Mouse (Mus musculus): ENCODE data around the gene Elf4. TPM values are rescaled to one million over a fixed set of nuclear protein-coding genes. Genes with fewer than 3 reads are reported as not detected.

Gene Elf4
- polyA plus RNA-seq, 1 experiment from 2014 or later = 4.1 TPM

DNA sequence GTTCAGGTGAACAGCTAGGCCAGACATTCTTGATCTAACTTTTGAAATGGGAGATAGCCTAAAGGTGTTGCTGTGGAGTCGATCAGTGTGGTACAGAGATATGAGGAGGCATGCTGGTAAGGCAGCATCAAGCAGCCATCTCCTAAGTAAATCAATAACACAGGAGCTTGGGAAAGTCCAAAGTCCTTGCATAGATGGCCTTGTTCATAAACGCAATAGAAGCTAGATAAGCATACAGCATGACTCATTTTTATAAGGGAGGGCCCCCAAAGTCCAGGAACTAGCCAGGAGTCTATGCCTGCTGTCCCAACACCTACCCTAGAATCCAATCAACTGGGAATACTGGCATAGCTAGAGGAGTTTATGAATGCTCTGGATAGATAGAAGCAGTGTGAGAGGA, 44.5 kb downstream of the Elf4 start:
- Histone ChIP-seq H3K4me1 (replicated peaks; ENCODE audit: control insufficient read depth, insufficient read depth) (no peaks in the 10 kb centered on the region), H3K4me2 (replicated peaks; ENCODE audit: low read depth) (no peak overlapping the region), H3K9me3 (ENCODE audit: control insufficient read depth, low read length) (no peaks in the 10 kb centered on the region), H3K27ac (replicated peaks) (no peak overlapping the region; the same call in 1 of the 2 replicates), H3K9ac (ENCODE audit: low read length) (no peak overlapping the region), H3K36me3 (ENCODE audit: control insufficient read depth, insufficient read depth, low read length) (no peaks in the 10 kb centered on the region; the same call in 1 of the 2 replicates), H3K4me3 (ENCODE audit: low read depth, low read length) (no peak overlapping the region), H3K27me3 (ENCODE audit: control insufficient read depth, insufficient read depth, low read length) (no peaks in the 10 kb centered on the region)
- WGBS = 65% methylated on average over 2 of the region's 2 CpGs
- TF ChIP-seq CTCF (IDR thresholded peaks at IDR 0.05; ENCODE audit: low read depth) (no peak), EP300 (optimal IDR thresholded peaks at IDR 0.05) (no peak)
- ATAC-seq (ENCODE audit: low FRiP score, low TSS enrichment) (peak; percentile 88), DNase-seq (ENCODE audit: low spot score) (no peak)

- Histone ChIP-seq H3K9ac (ENCODE audit: low read length) (no peak overlapping the region), H3K4me3 (ENCODE audit: low read depth, low read length) (no peak overlapping the region), H3K4me1 (replicated peaks; ENCODE audit: control insufficient read depth, insufficient read depth) (no peaks in the 10 kb centered on the region), H3K27me3 (ENCODE audit: control insufficient read depth, insufficient read depth, low read length) (no peaks in the 10 kb centered on the region), H3K27ac (replicated peaks) (no peak overlapping the region), H3K4me2 (replicated peaks; ENCODE audit: low read depth) (no peak overlapping the region), H3K36me3 (ENCODE audit: control insufficient read depth, insufficient read depth, low read length) (no peaks in the 10 kb centered on the region; the same call in 1 of the 2 replicates), H3K9me3 (ENCODE audit: control insufficient read depth, low read length) (no peaks in the 10 kb centered on the region)
- DNase-seq (ENCODE audit: low spot score) (no peak), ATAC-seq (ENCODE audit: low FRiP score, low TSS enrichment) (no peak)
- 76% methylated on average over 5 of the region's 5 CpGs for WGBS
- no peak for TF ChIP-seq EP300 (optimal IDR thresholded peaks at IDR 0.05)
Observed at GRCm38 (mm10) chrX:48414291-48414690, 48.6 kb downstream of the Elf4 start.

- no peaks in the 10 kb centered on the region for H3K9me3 ChIP-seq (ENCODE audit: control insufficient read depth, low read length)
- WGBS = 78% methylated on average over 6 of the region's 6 CpGs
Observed at GRCm38 (mm10) chrX:48412629-48413028, 50.3 kb downstream of the Elf4 start.

DNA sequence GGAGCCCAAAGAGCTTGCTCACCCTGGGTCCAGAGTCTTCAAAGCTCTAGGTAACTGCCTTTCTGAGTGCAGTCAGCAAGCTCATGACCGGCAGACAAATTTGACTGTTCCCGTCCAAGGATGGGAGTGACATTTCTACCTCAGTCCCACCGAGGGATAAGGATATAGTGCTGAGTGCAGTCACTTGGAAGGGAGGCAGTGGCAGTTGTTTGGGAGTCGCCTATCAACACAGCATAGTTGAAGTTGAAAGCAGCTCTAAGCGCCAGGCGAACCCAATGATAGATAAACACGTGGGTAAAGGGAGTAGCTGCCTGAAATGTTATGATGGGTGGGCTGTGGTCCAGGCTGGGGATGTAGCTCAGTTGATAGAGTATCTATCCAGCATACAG, 52.5 kb downstream of the Elf4 start:
- H3K27me3 ChIP-seq (ENCODE audit: control insufficient read depth, insufficient read depth, low read length) = no peaks in the 10 kb centered on the region
- WGBS = 21% methylated on average over 7 of the region's 7 CpGs
- ATAC-seq (ENCODE audit: low FRiP score, low TSS enrichment) (peak; percentile 8; the same call in 1 of the 2 replicates), DNase-seq (ENCODE audit: low spot score) (no peak)
- H3K4me3 ChIP-seq (ENCODE audit: low read depth, low read length) = no peak overlapping the region
- H3K4me2 ChIP-seq (replicated peaks; ENCODE audit: low read depth) = peak overlapping the region; percentile 48; the same call in 1 of the 2 replicates
- H3K36me3 ChIP-seq (ENCODE audit: control insufficient read depth, insufficient read depth, low read length) = no peaks in the 10 kb centered on the region
- no peak for TF ChIP-seq CTCF (IDR thresholded peaks at IDR 0.05; ENCODE audit: low read depth)
- no peak for TF ChIP-seq EP300 (optimal IDR thresholded peaks at IDR 0.05)
- H3K9ac ChIP-seq (ENCODE audit: low read length) = no peak overlapping the region
- no peaks in the 10 kb centered on the region for H3K4me1 ChIP-seq (replicated peaks; ENCODE audit: control insufficient read depth, insufficient read depth)
- H3K27ac ChIP-seq (replicated peaks) = no peak overlapping the region
- H3K9me3 ChIP-seq (ENCODE audit: control insufficient read depth, low read length) = no peaks in the 10 kb centered on the region

More at GRCm38 (mm10) chrX:48412629-48413028, 50.3 kb downstream of the Elf4 start:
- Histone ChIP-seq H3K4me2 (replicated peaks; ENCODE audit: low read depth) (no peak overlapping the region), H3K4me3 (ENCODE audit: low read depth, low read length) (no peak overlapping the region), H3K27ac (replicated peaks) (no peak overlapping the region), H3K9ac (ENCODE audit: low read length) (no peak overlapping the region), H3K27me3 (ENCODE audit: control insufficient read depth, insufficient read depth, low read length) (no peaks in the 10 kb centered on the region), H3K4me1 (replicated peaks; ENCODE audit: control insufficient read depth, insufficient read depth) (no peaks in the 10 kb centered on the region), H3K36me3 (ENCODE audit: control insufficient read depth, insufficient read depth, low read length) (no peaks in the 10 kb centered on the region; the same call in 1 of the 2 replicates)
- DNase-seq (ENCODE audit: low spot score) (no peak), ATAC-seq (ENCODE audit: low FRiP score, low TSS enrichment) (no peak)
- TF ChIP-seq EP300 (optimal IDR thresholded peaks at IDR 0.05) (no peak), CTCF (IDR thresholded peaks at IDR 0.05; ENCODE audit: low read depth) (no peak)

DNA sequence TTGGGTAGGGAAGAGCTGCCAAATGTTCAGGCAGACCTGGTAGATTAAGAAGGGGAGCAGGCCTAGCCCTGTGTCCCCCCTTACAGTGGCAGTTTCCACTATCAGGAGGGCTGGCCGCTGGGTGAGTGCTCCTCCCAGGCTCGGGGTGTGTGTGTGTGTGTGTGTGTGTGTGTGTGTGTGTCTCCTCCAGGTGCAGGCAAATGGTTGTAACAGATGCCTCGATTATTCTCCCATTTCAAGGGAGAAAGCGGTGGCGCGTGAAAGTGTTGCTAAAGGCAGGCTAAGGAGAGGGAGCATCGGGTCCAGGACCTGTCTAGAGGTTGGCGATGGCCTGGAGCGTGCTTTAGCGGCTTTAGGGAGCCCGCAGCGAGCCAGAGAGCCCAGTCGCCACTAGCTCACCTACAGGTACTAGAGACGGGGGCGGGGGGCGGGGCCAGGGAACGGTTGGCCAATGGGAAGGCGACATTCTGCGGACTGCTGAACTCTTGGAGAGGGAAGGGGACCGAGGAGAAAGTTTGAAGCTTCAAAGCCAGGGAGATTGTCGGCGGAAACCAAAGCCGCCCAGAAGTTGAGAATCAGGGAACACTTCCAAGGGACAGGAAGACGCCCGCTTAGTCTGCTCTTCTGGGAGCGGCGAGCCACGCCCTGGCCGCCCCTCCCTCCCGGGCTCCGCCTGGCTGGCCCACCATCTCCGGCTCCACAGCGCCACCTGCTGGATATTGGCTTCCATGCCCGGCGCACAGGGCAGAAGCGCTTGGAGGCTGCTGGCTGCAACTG, 53.1 kb downstream of the Elf4 start:
- H3K4me2 ChIP-seq (replicated peaks; ENCODE audit: low read depth) = peak overlapping the region; percentile 48
- H3K27ac ChIP-seq (replicated peaks) = no peak overlapping the region
- H3K4me1 ChIP-seq (replicated peaks; ENCODE audit: control insufficient read depth, insufficient read depth) = no peaks in the 10 kb centered on the region
- H3K27me3 ChIP-seq (ENCODE audit: control insufficient read depth, insufficient read depth, low read length) = no peaks in the 10 kb centered on the region
- H3K9me3 ChIP-seq (ENCODE audit: control insufficient read depth, low read length) = no peaks in the 10 kb centered on the region
- H3K4me3 ChIP-seq (ENCODE audit: low read depth, low read length) = peak overlapping the region; percentile 42
- H3K9ac ChIP-seq (ENCODE audit: low read length) = no peak overlapping the region; the same call in 1 of the 2 replicates
- DNase-seq (ENCODE audit: low spot score) = peak; percentile 87
- no peaks in the 10 kb centered on the region for H3K36me3 ChIP-seq (ENCODE audit: control insufficient read depth, insufficient read depth, low read length)
- 18% methylated on average over 25 of the region's 36 CpGs for WGBS
- TF ChIP-seq EP300 (optimal IDR thresholded peaks at IDR 0.05) (no peak), CTCF (IDR thresholded peaks at IDR 0.05; ENCODE audit: low read depth) (peak; percentile 87)
- ATAC-seq (ENCODE audit: low FRiP score, low TSS enrichment) = peak; percentile 87

DNA sequence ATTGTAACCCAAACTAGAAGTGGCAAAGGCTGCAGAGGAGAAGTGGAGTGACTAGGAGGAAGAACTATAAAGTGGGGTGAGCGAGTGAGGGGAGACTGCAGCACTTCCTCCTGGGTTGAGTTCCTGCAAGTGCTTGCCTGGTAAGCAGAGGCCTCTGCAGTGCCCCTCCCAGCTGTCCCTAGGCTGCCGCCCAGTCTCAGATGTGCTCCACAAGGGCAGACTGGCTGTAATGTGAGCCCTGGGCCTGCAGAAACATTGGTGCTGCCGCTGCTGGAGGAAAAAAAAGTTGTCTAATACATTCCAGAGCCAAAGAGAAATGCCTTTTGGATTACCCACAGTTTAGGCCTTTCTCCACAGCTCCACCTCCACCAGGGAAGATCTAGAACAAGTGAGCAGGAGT, 57.8 kb downstream of the Elf4 start:
- Histone ChIP-seq H3K9me3 (ENCODE audit: control insufficient read depth, low read length) (no peaks in the 10 kb centered on the region), H3K9ac (ENCODE audit: low read length) (no peak overlapping the region), H3K36me3 (ENCODE audit: control insufficient read depth, insufficient read depth, low read length) (peaks cover 4% of the 10 kb centered on the region; the same call in 1 of the 2 replicates), H3K4me3 (ENCODE audit: low read depth, low read length) (no peak overlapping the region), H3K4me2 (replicated peaks; ENCODE audit: low read depth) (no peak overlapping the region), H3K27me3 (ENCODE audit: control insufficient read depth, insufficient read depth, low read length) (no peaks in the 10 kb centered on the region), H3K4me1 (replicated peaks; ENCODE audit: control insufficient read depth, insufficient read depth) (no peaks in the 10 kb centered on the region), H3K27ac (replicated peaks) (no peak overlapping the region)
- ATAC-seq (ENCODE audit: low FRiP score, low TSS enrichment) = no peak
- 37% methylated on average over 3 of the region's 3 CpGs for WGBS
- DNase-seq (ENCODE audit: low spot score) = no peak
- TF ChIP-seq EP300 (optimal IDR thresholded peaks at IDR 0.05) (no peak), CTCF (IDR thresholded peaks at IDR 0.05; ENCODE audit: low read depth) (no peak)

All from stomach, postnatal 0 days (tissue).